Mouse (Mus musculus) granulocyte monocyte progenitor cell, adult 5-6 weeks (primary cell): ENCODE results near the gene Fam214b. TPM values are rescaled to one million over a fixed set of nuclear protein-coding genes. Genes with fewer than 3 reads are reported as not detected.

ENCODE experiments used
- ATAC-seq: replicated peaks from 2 replicates; pipeline ENCODE4 v1.8.0; 2016; ENCODE audit warnings: mild to moderate bottlenecking, moderate TSS enrichment, inconsistent platforms; ENCODE audit not compliant: poor library complexity, severe bottlenecking
- total RNA-seq, 2 experiments: library from RNA; stranded (forward) in 1 of 2; stranded (reverse) in 1 of 2; fragments of 200-712, 200-1000 nt in 1 of 2; fragments of >200 nt in 1 of 2; fragmentation: Nextera tagmentation in 1 of 2; gene quantifications; 2 replicates each; pipeline ENCODE4 v1.2.3; 2014 to 2017

Fam214b gene
- total RNA-seq, 2 experiments from 2014 or later = 2.9 to 5.8 TPM

DNA sequence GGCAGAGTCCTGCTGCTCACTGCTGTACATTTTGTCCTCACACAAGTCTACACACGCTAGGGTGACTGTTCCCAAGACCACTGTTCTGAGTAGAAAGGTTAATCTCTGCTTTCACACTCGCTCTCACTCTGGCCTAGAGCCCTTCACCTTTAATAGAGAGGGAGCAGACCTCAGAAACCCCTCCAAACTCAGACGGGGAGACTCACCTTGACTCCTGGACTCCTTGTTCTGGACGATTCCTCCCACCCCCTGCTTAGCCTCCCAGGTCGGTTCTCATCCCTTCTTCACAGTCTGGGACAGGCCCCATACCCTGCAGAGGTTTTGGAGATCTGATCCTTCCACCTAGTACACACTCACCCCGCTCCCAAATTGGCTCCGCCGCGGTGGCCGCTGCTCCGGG lies 6.4 kb downstream of the Fam214b start:
- no peak for ATAC-seq

- no peak for ATAC-seq
These were observed 7.2 kb downstream of the Fam214b start for GRCm38 (mm10) chr4:43038567-43039495.

DNA sequence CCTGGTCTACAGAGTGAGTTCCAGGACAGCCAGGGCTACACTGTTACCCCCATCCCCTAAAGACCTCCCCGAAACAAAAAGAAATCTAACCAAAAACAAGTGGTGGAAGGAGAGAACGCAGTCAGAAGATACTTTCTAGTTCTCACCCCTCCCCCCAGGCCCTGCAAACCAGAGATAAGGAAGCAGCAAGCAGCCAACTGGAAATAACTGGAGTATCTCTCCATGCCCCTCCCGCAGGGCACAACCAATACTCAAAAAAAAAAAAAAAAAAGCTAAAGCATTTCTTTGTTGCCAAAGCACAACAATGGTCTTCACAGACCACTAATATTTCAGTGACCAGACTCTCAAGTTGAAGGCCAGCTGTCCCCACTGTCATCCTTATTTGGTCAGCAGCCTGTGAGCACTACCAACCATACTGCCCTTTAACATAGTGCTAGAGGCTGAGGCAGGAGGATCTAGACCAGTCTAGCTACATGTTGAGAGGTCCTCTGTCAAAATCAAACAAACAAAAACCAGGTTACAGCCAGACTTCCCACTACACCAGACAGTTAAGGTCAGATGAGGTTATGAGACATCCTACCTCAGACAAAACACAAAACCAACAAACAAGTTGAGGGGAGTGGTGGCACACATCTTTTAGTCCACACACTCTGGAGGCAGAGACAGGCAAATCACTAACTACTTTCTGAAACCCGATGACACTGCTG lies 8.0 kb downstream of the Fam214b start:
- ATAC-seq = no peak

DNA sequence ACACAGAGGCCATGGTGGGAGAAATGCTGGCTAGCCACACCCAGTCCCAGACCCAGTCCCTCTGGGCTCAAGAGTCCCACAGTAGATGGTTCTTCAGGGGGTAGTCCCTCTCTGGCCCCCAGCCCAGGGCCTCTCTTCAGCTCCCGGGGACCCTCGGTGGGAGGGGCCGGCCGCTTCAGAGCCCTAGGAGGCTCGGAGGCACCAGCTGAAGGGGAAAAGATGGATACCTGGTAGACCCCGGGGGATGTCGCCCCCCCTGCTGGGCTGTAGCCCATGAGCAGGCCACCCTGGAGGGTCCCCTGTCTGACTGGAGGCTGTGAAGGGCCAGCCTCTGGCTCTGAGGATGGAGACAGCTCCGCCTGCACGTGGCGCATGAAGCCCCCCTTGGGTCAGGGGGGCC lies 9.7 kb downstream of the Fam214b start:
- ATAC-seq = no peak

DNA sequence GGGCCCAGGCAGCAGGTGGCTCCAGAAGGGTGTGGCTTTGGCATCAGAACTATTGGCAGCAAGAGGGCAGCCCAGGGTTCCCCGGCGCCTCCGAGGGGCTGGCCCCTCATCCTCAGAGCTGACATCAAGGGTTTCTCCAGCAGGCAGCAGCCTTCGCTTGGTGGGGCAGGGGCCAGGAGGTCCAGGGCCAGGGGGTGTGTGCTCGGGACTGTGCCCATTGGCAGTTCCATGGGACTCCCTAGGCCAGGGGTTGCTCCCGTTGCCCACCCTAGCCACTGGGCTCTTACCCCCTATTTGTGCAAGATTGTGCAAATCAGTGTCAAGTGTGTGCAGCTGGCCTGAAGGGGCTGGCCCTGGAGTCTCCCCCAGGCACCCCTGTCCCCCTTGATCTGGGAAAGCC lies 10.2 kb downstream of the Fam214b start:
- no peak for ATAC-seq

GRCm38 (mm10) chr4:43033481-43033880 lies 12.5 kb downstream of the Fam214b start:
- no peak for ATAC-seq

DNA sequence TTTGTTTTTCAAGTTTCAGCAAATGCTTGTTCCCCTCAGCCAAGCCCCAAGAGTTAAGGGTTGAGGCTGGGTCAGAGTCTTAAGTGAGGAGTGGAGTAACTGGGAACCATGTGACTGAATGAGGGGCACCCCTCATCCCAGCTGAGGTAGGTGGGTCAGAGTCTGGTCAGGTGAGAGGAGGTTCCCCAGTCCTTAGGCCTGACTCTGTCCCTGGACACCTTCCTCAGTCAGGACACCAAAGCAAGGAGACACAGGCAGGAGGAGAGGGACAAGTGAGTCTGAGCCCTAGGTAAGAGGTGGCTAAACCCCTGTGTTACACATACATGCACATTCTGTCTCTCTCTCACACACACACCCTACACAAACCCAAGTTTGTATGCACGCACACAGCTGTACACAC lies 13.5 kb downstream of the Fam214b start:
- ATAC-seq = no peak

GRCm38 (mm10) chr4:43031237-43031995 lies 14.6 kb downstream of the Fam214b start, which contains the start of gene Stoml2:
Gene Stoml2 (minus strand): TSS chr4:43031710.
- peak; percentile 95 for ATAC-seq

DNA sequence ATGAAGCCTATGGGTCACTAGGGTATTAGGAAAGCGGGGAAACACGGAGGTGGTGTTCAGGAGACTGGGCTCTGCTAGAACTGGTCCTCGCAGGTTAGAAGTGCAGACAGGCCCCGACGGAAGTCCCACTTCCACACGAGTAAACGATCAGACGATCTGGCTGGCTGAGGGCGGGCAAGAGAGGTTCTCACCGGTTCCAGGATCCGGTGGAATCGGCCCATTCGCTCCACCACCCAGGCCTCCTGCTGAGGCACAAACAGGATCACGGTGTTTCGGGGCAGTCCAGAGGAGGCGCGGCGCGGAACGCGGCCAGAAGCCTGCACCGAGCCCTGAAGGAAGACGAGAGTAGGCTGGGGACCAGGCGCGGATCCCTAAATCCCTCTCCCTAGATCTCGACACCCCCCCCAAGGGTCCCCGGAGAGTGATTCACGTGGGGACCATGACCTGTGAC lies 15.2 kb downstream of the Fam214b start:
- peak; percentile 50 for ATAC-seq

- ATAC-seq = no peak
These were observed 15.7 kb downstream of the Fam214b start for GRCm38 (mm10) chr4:43030352-43030751.

DNA sequence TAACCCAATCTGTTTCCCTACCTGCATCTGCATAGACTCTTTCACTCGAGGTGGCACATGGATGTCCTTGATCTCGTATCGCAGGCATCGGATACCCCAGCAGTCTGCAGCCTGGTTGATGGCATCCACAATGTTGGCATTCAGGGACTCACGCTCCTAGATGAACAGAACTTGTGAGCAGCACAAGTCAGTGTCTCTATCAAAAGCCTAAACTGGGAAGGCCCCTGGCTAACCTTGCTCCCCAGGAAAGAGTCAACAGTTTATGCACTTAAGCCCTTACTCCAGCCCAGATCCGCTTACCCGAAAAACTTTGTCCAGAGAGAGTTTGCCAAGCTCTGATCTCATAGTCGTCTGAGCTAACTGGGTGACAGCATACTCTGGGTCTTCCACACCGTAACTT lies 16.3 kb downstream of the Fam214b start:
- no peak for ATAC-seq

DNA sequence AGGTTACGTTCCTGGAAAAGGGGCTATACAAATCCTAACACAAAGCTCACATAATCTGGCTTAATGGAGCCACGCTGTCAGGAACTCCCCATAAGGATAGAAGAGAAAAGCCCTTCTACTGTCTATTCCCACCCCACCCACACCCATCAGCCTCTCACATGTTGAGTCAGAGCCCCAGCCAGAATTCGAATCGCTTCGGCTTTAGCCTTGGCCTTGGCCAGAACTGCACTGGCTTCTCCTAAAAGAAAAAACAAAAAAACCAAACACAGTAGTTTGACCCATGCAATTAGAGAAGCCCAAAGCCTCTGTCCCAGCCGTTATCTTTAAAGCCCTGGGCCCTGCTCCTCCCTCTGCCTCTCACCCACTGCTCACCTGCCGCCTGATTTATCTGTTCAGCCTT lies 16.9 kb downstream of the Fam214b start:
- no peak for ATAC-seq

DNA sequence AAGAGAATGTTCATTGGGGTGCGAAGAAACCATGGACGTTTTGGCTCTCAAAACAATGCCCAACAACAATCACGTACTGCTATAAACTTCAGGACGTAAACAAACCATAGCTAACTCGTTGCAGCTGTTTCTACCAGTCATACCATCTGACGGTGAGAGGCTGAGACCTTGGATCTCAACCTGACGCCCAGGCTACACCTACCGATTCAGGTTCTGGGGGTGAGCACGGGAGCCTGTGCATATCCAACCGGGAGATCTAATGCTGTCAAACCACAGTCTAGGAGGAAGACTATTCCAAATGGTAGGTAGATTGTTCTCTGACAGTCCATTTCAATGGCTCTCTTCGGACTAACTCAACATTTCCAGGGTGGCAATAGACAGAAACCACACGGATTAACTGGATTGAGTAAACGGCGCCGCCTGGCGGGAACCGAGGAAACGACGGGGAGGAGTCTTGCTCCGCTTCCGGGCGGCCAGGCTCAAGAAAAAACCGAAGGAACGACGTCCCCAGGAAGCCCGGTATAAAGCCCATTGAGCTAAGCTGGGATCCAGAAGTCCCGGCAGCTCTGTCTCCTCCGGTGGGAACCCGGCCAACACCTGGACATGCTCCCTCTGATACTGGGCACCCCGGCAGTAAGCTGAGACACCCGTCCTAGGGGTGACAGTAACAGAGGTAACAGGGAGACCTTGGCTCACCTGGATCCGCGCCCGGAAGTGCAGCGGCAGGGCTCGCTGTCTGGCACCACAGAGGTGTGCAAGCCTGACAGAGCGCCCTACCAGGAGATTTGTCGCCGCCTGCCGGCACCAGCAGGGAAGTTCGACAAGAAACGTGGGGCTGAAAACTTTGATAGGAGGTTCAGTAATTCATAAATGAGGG lies 20.7 kb downstream of the Fam214b start, which contains the start of gene Pigo:
Pigo (minus strand) TSS at position 736 of the 877 bp plus-strand sequence.
- peak; percentile 89 for ATAC-seq

- ATAC-seq = no peak
These were observed 21.3 kb downstream of the Fam214b start for GRCm38 (mm10) chr4:43024673-43025072.

DNA sequence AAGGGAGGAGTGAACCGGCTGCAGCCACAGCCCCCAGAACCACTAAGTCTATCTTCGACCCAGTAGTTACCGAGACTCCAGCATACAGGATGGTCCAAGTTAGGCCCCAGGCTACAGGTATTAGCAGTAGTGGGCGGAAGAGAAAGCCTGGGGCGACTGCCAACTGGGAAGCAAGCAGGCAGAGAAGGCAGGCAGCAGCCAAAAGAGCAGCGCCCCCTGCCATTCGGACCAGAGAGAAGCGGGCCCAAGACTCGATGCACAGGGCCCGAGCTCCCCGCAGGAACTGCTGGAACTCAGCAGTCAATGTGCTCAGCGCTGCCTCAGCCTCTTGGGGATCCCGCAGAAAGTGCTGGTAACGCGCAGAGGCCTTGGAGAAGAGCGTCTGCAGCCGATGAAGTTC lies 24.7 kb downstream of the Fam214b start:
- no peak for ATAC-seq

DNA sequence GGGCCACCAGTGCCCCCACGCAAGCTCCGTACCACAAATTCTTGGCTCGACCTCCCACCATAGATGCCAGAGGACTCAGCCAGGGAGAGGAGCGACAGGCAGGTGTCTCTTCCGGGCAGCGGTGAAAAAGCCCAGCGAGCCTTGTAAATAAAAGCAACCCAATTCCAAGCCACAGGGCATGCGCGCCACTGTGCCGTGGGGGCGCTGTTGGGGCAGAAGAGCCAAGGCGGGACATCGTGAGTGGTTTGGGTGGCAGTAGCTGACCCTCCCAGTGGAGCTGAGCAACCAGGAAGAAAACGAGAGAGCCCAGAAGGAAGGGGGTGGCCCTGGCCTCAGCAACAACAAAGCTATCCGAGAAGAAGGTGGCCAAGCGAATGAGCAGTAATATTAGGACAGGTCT lies 25.1 kb downstream of the Fam214b start:
- no peak for ATAC-seq

GRCm38 (mm10) chr4:43019641-43020465 lies 26.2 kb downstream of the Fam214b start:
- no peak for ATAC-seq

- no peak for ATAC-seq
These were observed 26.8 kb downstream of the Fam214b start for GRCm38 (mm10) chr4:43019176-43019575.

GRCm38 (mm10) chr4:43018156-43018555 lies 27.9 kb downstream of the Fam214b start:
- no peak for ATAC-seq
